Mouse (Mus musculus): ENCODE measurements around the gene Plk3.
"Not testable (repeated sequence)": the region's sequence is repeated elsewhere in the genome, so short reads cannot be mapped to it uniquely, and the experiment has no call there.

Plk3 gene

DNA sequence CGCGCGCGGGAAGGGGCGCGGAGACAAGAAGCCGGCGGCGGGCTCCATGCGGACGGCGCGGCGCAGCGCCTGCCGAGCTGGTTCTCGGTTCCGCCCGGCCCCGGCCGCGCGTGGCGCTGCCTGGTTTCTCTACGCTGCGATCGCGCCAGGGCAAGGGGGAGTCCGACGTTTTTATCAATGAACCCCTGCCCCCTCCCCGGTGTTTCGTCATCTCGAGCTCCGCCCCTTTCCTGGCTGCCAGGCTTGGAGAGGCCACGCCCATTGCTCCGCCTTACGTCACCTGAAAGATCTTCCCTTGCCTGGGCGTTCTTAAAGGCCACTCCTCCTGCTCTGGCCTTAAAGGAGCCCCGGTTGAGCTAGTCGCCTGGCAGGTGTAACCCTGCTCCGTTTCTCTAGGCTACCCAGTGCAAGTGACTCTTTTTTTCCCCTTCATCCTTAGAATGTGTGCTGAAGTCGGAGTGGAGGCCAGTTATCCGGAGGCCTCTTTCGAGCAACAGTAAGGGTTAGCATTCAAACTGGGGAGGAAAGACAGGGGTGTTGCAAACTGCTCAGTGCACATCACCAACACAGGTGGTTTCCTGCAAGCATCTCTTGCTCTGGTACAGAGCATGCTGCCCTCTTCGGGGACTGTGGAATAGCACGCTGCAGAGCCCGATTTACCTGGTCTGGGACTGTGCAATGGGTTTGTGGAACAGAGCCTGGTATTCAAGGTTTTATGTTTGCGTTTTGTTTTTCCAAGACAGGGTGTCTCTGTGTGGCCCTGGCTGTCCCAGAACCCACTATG, at the start of gene Plk3:
Gene Plk3 (minus strand): TSS at position 147 of the 784 bp plus-strand sequence.
- peak; percentile 99 for DNase-seq (ENCODE audit: low spot score)

DNA sequence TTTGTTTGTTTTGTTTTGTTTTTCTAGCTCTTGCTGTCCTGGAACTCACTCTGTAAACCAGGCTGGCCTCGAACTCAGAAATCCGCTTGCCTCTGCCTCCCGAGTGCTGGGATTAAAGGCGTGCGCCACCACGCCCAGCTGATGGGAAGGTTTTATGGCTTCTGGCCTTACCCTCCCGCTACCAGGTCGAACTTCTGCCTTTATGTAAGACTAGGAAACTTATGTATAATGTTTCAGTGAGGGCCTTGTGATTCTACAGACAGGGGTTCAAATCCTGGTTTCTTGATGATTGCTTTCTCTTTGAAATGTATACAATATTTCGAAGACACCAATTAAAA, 49.0 kb upstream of the Plk3 start:
- DNase-seq (ENCODE audit: low spot score) = not testable (repeated sequence)

DNA sequence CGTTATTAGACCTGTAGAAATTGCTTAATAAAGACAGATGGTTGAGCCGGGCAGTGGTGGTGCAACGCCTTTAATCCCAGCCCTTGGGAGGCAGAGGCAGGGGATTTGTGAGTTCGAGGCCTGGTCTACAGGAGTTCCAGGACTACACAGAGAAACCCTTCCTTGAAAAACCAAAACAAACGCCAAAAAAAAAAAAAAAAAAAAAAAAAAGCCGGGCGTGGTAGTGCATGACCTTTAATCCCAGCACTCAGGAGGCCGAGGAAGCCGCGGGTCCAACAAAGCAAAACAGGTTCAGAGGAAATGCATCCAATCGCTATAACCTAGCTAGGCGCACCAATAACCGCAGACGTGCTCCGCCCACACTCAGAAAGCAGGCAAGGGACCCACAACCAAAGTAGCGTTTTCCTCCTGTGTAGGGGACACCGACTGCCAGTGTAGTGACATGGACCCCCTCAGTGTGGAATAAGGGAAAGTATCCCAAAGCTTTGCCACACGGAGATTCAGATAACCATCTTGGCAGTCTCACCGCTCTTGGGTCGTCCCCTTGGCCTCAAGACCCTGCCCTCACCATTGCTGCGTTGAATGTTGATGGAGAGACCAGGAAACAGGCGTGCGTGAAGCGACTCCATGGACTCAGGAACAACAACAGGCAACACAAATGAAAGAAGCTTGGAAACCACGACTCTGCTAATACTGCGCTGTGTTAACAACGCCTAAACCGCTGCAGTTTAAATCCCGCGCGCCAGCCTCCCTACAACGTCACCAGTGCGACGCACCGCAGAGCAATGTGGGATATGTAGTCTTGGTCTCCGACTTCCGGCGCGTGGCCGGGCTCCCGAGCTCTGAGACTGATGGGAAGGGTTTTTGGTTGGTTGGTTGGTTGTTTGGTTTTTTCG, 48.3 kb upstream of the Plk3 start, which contains the start of gene Kif2c:
Gene Kif2c (minus strand): TSS at position 777 of the 896 bp plus-strand sequence.
- DNase-seq (ENCODE audit: low spot score) = peak; percentile 95

DNA sequence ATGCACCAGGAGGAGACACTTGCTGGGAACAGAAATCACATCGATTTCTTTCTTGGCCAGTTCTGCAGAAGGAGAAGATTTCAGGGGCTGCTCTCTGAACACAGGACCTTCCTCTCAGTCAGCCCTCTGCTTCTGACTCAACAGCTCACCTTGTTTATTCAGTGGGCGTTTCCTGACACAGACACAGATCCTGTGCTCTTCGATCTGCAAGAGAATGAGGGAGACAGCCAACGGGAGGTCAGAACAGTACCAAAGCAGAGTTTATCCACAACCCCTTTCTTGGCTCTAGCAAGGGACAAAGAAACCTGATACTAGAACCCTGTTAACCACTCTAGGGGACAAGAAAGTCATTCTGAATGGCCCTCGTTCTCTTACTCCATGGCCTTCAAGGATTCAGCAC, 36.2 kb upstream of the Plk3 start:
- DNase-seq (ENCODE audit: low spot score) = no peak

DNA sequence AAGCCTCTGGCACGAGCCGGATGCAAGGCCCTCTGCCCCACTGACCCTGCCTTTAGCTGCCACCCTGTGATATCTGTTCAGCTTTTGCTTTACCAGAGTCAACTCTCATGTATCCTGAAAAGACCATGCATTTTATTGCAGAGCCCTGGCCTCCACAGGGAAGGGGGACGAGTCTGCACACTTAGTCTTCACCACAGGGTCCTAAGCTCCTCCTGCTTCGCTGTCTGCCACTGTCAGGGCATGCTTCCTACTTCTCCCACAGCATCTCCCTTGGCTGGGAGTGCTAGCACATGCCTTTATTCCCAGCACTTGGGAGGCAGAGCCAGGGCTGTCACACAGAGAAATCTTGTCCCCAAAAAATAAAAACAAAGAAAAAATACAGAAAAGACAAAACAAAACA, 27.4 kb upstream of the Plk3 start:
- no peak for DNase-seq (ENCODE audit: low spot score)

DNA sequence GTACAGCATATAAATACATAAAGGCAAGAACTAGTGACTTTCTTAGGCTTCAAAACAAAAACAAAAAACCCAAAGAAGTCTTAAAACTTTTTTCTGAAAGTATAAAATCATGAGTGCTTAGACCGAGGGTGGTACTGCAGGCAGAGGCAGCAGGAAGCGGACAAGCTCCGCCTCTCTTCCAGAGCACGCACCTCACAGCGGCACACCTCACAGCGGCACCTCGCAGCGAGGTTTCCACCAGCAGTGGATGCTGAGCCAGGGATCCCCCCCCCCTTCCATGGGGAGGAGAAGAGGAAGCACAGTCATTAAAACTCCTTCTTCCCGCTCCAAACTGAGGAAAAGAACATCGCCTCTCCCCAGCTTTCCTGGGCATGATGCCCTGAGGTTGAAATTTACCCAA, 25.9 kb upstream of the Plk3 start:
- DNase-seq (ENCODE audit: low spot score) = no peak

DNA sequence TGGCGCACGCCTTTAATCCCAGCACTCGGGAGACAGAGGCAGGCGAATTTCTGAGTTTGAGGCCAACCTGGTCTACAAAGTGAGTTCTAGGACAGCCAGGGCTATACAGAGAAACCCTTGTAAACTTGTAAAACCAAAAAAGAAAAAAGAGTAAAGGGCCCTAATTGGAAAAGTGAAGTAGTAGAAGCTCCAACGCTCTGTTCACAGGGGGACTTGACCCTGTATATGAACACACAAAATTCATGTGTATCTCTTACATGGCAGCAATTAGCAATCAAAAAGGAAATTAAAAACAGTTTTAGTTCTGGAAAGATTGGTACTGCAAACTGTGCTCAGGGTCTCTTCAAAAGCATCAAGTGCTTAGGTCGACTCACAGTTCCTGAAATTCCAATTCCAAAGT, 22.6 kb upstream of the Plk3 start:
- DNase-seq (ENCODE audit: low spot score) = no peak

DNA sequence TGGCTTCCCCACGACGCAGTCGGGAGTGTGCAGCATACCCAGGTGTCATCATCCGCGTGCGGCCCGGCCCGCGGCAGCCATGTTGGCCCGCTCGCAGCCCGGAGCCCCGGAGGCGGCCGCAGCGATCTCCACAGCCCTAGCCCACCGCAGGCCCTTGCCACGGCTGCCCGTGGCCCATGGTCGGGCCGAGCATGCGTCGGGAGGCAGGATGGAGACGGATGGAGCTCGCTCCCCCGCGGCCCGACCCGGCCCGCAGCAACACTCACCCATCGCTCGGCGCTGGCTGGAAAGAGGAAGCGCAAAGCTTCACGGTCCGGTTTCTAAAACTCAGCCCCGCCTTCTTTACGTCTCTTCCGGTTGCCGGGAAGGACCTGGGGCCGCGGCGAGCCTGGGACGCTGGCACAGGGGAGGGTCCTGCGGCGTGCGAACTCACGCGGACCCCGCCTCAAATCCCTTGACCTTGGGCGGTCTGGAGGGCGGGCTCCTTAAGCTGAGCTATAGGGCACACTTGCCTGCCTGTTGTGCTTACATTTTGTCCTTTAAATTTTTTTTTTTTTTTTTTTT, 22.1 kb upstream of the Plk3 start, which contains the start of gene Rps8:
Gene Rps8 (minus strand): TSS at position 452 of the 564 bp plus-strand sequence.
- peak; percentile 86 for DNase-seq (ENCODE audit: low spot score)

DNA sequence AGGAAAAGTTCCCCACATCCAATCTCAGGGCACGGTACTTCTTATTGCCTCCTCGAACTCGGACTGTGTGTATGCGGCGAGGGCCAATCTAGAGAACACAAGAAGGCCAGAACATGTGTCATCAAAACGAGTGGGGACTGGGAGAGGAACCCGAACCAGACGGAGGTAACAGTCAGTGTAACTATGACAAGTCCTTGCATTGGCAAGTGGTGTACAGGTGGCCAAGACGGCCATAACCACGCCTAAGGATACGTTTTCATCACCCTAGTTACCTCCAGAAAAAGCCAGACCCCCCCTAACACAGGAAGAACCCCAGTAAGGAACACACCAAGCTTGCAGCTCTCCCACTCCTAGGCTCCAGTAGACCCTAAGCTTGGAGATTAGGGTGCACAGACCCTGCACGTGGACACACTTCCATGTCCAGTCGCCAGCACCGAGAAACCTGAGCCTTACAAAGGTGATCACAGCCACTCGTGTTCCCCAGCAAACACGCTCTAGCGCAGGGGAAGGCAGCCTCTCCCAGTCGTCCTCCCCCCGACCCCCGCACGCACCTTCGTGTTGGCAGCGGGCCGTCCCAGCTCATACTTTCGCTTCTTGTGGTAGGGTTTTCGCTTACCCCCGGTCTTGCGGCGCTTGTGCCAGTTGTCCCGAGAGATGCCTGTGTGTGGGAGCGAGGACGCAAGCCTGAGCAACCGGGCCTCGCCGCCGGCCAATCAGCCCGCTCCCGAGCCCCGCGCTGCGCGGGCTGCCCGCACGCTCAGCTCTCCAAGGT, 21.4 kb upstream of the Plk3 start:
- DNase-seq (ENCODE audit: low spot score) = no peak

DNA sequence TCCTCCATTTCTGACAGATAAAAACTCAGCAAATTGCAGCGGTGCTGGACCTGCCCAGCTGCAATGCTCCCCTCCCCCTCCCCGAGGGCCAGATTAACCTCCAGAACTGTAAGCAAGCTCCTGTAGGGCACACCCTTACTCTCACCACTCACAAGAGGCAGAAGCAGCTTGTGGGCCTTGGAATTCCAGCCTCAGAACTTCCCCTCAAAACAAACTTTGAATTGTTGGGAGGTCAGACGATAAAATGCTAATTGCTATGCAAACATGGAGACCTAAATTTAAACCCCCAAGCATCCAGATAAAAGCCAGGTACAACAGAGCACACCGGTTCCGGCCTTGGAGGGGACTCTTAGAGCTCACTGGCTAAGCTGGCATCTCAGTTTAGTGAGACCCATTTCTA, 19.0 kb upstream of the Plk3 start:
- no peak for DNase-seq (ENCODE audit: low spot score)

DNA sequence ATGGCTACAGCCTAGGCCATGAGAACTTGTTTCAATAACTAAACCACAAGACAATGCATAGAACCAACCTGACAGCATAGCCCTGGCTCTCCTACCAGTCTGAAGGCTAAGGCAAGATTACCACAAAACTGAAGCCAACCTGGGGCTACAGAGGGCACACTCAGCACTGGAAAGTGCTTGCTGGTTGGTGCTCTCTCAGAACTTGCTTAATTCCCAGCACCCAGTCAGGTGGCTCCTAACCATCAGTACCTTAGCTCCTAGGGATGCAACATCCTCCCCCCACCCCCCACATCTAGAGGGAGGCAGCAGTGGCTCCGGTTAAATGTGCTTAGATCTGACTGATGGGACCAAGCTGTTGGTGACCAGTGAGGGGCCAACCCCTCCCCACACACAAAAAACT, 17.7 kb upstream of the Plk3 start:
- no peak for DNase-seq (ENCODE audit: low spot score)

DNA sequence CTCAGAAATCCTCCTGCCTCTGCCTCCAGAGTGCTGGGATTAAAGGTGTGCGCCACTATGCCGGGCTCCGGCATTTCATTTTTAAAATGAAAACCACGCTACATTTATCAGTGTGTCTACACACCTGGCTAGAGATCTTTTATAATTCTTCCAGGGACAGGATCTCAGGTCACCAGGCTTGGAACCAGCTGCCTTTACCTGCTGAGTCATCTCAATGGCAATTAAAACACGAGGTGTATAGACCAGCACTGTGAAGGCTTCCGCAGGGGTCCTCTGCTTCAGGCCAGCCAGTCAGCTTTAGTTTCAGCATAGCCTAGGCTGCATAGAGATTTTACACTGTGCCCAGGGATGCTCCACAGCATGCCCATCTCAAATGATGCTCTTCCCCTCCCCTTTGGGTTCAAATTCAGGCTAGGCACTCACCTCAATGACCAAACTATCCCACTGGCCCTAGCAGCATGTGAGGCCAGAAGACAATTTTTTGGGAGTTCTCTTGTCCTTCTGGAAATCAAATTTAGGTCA, 16.5 kb upstream of the Plk3 start:
- DNase-seq (ENCODE audit: low spot score) = no peak

DNA sequence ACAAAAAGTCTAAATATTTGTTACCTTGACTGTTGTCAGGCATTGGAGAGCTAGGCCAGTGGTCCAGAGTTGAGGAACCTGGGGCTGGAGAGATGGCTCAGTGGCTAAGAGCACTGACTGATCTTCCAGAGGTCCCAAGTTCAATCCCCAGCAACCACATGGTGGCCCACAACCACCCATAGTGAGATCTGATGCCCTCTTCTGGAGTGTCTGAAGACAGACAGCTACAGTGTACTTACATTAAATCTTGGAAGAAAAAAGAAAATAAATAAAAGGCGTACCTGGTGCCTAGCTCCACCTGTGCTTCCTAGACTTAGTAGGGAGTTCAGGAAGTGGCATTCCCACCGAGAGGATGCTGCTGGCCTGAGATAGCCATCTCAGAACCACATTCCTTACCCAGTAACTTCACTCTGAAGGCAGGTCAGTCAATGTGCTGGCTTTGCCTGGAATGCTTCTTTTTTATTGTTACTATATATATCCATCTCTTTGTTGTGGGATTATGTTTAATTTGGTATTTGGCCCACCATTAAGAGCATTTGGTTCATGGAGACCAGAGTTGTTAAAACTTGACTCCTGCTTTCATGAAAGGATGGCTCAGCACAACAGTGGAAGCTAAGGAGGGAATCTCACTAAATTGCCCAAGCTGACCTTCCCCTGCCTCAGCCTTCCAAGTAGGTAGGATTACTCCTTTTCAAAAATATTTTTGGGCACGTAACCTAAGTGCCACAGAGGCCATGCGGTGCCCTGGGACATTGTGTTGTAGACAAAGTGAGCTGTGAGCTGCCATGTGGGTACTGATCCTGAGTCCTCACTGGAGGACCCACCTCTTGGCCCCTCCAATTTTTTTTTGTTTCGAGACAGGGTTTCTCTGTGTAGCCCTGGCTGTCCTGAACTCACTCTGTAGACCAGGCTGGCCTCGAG, 15.8 kb upstream of the Plk3 start:
- no peak for DNase-seq (ENCODE audit: low spot score)

DNA sequence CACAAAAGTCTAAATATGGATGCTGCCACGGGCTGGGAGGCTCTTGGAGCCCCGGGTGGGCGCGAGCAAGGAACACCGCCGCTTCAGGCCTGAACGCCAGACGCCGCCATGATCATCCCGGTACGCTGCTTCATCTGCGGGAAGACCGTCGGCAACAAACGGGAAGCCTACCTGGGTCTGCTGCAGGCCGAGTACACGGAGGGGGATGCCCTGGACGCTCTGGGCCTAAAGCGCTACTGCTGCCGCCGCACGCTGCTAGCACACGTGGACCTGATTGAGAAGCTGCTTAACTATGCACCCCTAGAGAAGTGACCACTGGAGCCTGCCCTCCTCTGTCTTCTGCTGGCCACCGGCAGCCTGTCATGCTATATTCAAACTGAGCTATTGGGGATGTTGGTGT, 15.1 kb upstream of the Plk3 start:
- DNase-seq (ENCODE audit: low spot score) = no peak

DNA sequence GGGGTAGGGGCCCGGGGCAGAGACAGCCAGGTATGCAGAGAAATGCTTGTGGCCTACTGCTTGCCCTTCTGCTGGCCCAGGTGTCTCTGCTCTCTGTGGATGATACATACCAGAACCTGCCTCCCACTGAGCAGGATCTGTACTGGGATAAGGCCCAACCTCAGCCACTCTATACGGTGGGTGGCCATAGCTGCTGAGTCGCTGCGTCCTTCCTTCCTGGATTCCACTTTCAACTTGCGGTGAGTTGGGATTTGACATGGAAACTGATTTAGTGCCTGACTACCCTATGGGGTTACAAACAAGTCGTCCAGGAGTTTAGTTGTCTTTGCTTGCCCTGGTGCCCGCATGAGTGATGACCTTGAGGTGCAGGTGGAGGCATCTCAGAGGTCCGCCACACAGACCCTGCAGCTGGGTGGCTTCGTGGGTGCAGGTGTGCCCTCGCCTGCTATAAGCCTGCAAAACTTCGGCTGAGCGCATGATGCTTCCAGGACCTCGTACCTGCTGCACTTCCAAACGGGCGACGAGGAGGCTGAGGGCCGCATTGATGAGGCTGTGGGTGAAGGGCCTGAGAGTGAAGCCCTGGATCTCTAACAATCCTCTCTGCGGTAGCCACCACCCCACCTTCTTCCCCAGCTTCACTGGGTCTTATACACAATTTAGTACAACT, 14.4 kb upstream of the Plk3 start:
- no peak for DNase-seq (ENCODE audit: low spot score)

DNA sequence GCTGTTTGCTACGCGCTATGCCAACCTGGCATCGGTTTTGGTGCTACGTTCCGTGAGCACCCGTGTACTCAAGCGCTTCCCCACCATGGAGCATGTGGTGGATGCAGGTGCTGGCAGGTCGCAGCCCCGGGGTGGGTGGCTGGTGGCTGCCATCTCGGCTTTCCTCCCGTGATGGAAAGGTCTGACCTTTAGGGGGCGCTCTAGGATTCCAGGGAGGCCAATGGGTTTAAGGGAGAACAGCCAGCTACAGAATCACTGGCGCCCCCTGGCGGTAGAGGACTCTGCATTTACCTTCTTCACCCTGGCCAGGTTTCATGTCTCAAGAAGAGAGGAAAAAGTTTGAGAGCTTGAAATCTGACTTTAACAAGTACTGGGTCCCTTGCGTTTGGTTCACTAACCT, 12.4 kb upstream of the Plk3 start:
- peak; percentile 96 for DNase-seq (ENCODE audit: low spot score)

DNA sequence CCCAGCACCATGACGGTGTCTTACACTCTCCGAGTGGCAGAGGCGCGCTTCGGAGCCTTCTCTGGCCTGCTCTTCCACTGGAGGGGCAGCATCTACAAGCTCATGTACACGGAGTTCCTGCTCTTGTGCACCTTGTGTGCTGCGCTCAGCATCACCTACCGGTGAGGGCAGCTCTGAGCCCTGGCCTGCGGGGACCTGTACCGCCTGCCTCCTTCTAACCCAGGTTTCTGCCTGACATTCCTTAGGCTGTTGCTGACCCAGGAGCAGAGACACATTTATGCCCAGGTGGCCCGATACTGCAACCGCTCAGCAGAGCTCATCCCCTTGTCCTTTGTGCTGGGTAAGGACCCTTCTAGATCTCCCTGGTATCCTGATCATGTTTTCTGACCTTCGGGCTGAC, 11.5 kb upstream of the Plk3 start:
- DNase-seq (ENCODE audit: low spot score) = no peak

DNA sequence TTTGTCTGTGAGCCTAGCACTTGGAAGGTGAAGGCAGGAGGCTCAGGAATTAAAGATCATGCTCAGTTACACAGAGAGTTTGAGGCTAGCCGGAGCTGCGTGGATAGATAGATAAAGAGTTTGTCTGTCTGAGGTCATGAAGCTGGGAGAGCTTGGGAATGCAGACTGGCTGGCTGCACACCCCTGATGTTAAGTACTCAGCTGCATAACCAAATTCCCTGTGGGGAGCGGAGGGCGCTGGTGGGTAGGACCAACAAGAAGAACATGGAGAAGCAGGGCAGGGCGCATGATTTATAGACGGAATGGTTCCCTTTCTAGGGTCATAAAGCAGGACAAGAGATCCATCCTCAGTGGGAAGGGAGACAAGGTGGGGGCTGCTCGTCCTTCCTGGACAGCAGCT, 9.3 kb upstream of the Plk3 start:
- DNase-seq (ENCODE audit: low spot score) = no peak

DNA sequence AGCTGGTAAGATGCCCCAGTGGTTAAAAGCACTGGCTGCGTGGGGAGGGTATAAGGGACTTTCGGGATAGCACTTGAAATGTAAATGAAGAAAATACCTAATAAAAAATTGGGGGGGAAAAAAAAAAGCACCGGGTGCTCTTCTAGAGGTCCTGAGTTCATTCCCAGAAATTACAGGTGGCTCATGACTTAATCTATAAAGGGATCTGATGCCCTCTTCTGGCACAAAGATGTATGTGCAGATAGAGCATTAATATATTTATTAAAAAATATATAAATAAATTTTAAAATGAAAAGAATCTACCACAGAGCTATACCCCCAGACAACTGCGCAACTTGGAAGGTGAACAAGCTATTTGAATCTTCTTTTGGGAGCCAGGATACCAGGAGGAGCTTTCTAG, 6.8 kb upstream of the Plk3 start:
- no peak for DNase-seq (ENCODE audit: low spot score)

DNA sequence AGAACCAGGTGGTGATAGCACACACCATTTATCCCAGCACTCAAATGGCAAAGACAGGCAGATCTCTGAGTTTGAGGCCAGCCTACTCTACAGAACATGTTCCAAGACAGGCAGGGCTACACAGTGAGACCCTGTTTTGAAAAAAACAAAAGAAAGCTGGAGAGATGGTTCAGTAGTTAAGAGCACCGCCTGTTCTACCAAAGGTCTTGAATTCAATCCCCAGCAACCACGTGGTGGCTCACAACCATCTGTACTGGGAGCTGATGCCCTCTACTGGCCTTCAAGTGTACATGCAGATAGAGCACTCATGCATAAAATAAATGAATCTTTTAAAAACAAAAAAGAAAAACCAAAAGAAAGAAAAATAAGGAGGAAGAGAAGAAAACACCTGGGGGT, 5.5 kb upstream of the Plk3 start:
- DNase-seq (ENCODE audit: low spot score) = no peak

Data from testis, postnatal 10 days (tissue).